Mouse (Mus musculus) heart, postnatal 36 days (tissue): ENCODE data around the gene Fbxl20. TPM values are rescaled to one million over a fixed set of nuclear protein-coding genes. Genes with fewer than 3 reads are reported as not detected.
A peak's percentile ranks its signal among the peaks of the same experiment; 100 is the strongest.

Source experiments
- DNase-seq, 2 experiments: peaks; one replicate each; pipeline ENCODE4 v3.0.0; 2021 to 2022
- intact Hi-C: fragments of 180-260 bp; cut with DNase I; formaldehyde crosslinking; loops from one replicate; pipeline ENCODE4 v1.15.1; 2025
- total RNA-seq, 2 experiments: library from RNA; stranded (reverse); gene quantifications; 2 replicates each; pipeline ENCODE4 v1.2.3; 2021

Fbxl20 gene
- total RNA-seq, 2 experiments from 2014 or later = 20.3 to 27.1 TPM

DNA sequence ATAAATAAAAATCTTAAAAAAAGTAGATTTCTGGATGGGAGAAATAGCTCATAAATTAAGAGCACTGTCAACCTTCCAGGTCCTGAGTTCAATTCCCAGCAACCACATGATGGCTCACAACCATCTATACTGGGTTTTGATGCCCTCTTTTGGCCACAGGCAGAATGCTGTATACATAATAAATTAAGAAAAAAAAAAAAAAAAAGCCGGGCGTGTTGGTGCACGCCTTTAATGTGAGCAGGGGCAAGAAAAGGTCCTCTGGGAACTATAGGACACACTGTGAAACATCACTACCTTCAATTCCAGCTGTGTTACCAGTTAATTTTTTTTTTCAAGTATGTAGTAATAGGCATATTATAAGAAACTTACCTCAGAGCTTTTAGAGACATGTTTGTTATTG lies 48.9 kb downstream of the Fbxl20 start:
- intact Hi-C loops = no loop called here
- DNase-seq = no peak

- DNase-seq = peak in 1 of 2 experiments; percentile 7
- intact Hi-C loops = no loop called here
These were observed 59.6 kb downstream of the Fbxl20 start for GRCm38 (mm10) chr11:98090583-98090982.

GRCm38 (mm10) chr11:98088224-98088623 lies 62.0 kb downstream of the Fbxl20 start:
- intact Hi-C loops = no loop called here
- DNase-seq = peak; percentile 26 to 44

GRCm38 (mm10) chr11:98086574-98086973 lies 63.6 kb downstream of the Fbxl20 start:
- intact Hi-C loops = no loop called here
- no peak for DNase-seq

GRCm38 (mm10) chr11:98086141-98086540 lies 64.1 kb downstream of the Fbxl20 start:
- no peak for DNase-seq
- intact Hi-C loops = no loop called here

- DNase-seq = no peak
- intact Hi-C loops = no loop called here
These were observed 67.5 kb downstream of the Fbxl20 start for GRCm38 (mm10) chr11:98082745-98083144.

DNA sequence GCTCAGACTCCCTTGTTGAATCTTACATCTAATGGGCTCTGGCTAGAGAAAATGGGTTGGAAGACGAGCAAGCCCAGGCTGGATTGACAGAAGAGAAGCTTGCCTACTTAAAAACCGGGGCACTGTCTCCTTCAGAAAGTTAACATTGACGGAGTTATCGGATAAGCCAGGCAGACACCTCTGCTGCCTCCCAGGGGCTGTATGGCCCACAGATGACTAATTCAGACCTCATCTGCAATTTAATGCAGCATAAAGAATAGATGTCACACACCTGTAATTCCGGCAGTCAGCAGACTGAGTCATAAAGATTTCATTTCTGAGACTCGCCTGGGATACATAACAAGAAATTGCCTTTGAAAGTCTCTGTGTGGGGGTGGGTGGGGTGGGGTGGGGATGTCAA lies 69.8 kb downstream of the Fbxl20 start:
- DNase-seq = no peak
- intact Hi-C loops = no loop called here

GRCm38 (mm10) chr11:98077086-98077485 lies 73.1 kb downstream of the Fbxl20 start:
- DNase-seq = peak in 1 of 2 experiments; percentile 26
- intact Hi-C loops = no loop called here

- peak; percentile 87 to 94 for DNase-seq
- intact Hi-C loops = loop anchor here (1.0 to 2.0 kb wide), 2 partner anchors 44 to 175 kb away; no protein-coding TSS in a partner anchor
These were observed 74.9 kb downstream of the Fbxl20 start for GRCm38 (mm10) chr11:98075195-98075808.

- intact Hi-C loops = no loop called here
These were observed 76.8 kb downstream of the Fbxl20 start for GRCm38 (mm10) chr11:98073442-98073841.

DNA sequence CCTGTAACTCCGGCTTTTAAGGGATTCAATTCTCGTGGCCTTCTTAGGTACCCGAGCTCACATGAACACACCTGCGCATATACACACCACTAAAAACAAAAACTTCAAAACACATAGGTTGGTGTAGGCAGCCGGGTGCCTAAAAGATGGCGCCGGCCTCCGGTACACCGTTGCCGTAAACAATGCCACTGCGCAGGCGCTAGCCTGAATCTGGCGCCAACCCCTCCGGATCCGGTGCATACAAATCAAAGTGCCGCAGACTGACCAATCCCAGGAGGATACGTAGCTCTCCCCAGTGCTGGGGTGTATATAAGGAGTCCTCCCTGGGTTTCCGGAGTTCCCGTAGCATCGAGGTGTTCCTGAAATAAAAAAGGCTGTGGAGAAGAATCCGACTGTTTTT lies 82.9 kb downstream of the Fbxl20 start:
- no peak for DNase-seq
- intact Hi-C loops = no loop called here

More at GRCm38 (mm10) chr11:98073442-98073841, 76.8 kb downstream of the Fbxl20 start:
- no peak for DNase-seq

- intact Hi-C loops = no loop called here
- DNase-seq = no peak
These were observed 84.0 kb downstream of the Fbxl20 start for GRCm38 (mm10) chr11:98066201-98066600.

- DNase-seq = peak in 1 of 2 experiments; percentile 64
- intact Hi-C loops = no loop called here
These were observed 88.2 kb downstream of the Fbxl20 start for GRCm38 (mm10) chr11:98061904-98062562.

- intact Hi-C loops = no loop called here
- DNase-seq = no peak
These were observed 88.8 kb downstream of the Fbxl20 start for GRCm38 (mm10) chr11:98061441-98061840.

DNA sequence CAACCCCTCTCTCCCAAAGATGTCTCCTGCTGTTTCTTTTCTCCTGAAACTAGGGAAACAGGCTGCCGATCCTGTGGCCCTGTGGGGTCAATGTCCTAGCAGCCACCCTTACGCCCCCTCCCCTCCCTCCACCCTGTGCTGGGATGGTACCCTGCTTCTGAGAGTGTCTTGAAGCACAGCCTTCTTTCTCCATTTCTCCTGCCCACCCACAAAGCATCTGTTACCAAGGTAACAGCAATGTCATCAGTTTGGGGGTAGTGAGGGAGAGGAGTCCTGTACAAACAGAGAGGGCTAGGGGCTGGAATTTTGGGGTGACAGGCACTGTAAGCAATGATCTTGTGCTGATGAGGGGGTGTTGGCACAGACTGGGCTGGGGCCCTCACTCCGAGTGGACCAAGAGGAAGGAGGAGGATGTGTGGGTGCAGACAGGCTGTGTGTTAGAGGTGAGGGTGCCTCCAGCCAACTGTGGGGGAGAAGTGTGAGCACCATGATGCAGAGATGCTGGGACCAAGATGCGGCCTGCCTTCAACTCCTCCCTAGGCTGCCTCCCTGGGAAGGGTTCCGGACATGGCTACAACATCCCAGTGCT lies 90.0 kb downstream of the Fbxl20 start:
- intact Hi-C loops = no loop called here
- no peak for DNase-seq

- intact Hi-C loops = no loop called here
- DNase-seq = no peak
These were observed 90.5 kb downstream of the Fbxl20 start for GRCm38 (mm10) chr11:98059662-98060061.

- no peak for DNase-seq
- intact Hi-C loops = no loop called here
These were observed 92.2 kb downstream of the Fbxl20 start for GRCm38 (mm10) chr11:98057998-98058397.

DNA sequence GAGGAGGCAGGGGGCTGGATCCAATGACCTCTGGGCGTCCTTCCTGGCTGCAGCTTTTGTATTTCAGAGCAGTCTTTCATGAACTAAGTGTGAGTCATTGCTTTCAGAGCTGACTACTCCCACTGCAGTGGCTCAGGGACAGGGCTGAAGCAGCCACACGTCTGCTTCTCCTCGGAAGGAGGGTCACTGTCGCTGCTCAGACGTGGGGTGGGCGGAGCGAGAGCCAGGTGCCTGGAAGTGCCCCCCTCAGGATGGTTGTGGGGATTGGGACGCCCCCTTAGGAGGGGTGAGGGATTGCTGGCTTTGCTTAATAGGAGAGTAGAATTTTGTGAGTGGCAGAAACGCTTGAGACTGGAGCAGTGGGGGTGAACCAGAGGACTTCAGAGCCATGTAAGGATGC lies 92.7 kb downstream of the Fbxl20 start:
- no peak for DNase-seq
- intact Hi-C loops = no loop called here

DNA sequence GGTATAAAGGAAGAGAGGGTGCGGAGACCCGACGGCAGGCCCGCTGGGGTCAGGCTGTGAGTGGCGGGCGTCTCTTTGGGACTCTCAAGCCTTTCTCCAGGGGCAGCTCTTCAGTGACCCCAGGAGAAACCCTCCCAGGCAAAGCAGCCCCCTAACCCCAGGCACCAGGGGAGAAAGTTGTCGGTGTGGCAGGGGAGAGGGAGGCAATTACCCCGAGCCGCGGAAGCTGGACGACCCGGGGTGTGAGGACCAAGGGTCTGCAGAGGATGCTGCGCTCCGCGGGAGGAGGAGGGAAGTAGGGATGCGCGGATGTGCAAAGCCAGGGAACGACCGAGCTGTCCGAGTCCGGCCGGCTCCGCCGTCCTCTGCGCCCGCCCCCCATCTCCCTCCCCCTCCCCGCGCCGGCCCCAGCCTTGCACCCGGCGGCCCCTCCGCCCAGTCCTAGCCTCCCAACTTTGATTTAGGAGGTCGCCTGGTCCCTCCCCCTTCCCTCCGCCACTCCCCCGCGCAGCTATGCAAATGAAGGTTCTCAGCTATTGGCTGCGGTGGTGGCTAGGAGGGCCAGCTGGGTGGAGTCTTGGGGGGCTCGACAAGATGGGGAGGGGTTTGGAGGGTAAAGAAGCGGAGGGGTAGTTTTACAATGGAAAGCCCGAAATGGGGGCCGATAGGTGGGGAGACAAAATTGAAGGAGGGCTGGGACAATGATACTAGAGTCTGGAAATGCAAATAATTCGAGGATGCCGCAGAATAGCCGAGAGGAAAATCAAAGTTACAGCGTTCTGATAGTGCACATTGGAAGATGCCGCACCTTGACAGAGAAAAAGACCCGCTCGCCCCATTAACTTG lies 97.0 kb downstream of the Fbxl20 start, which contains the start of gene Stac2:
Gene Stac2 (minus strand): TSS at position 474 of the 846 bp plus-strand sequence.
- intact Hi-C loops = no loop called here
- peak; percentile 61 to 64 for DNase-seq

DNA sequence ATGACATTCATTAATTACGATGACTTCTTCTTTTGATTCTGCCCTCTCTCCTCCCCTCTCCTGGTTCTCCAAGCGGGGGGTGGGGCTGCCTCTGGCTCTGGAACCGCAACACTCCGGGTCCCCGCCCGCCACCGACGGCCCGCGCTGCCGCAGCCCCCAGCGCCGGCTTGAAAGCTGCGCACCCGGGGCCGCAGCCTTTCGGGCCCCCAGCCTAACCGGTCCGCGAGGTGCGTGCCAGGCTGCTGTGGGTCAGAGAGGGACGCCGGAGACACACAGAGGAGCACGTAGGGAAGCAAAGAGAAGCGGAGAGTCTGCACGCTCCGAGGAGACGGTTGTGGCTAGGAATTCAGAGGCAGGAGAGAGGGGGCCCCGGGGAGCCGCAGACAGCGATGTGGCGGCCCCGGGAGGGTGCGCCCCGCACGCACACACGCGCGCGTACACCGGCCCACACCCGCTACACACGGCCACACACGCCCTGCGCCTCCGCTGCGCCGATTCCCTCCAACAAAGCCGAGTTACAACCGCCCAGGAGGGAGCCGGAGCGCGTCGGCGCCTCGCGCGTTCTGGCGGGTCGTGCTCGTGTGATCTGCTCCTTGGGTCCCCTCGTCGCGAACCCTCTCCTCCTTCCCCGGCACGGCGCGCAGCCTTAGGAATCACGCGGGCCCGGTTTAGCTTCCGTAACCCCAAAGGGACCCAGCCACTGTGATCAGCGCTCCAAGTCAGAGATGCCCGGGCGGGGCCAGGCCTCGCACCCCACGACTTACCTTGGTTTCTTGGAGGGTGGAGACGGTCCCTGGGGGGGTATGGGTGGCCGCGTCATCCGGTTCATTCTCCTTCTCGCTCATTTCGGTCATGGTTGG lies 97.8 kb downstream of the Fbxl20 start:
- no peak for DNase-seq
- intact Hi-C loops = no loop called here
